Mouse (Mus musculus): ENCODE results near the gene Olfr62. TPM values are rescaled to one million over a fixed set of nuclear protein-coding genes. Genes with fewer than 3 reads are reported as not detected.

The Olfr62 gene
- polyA plus RNA-seq, 2 experiments: not detected

GRCm38 (mm10) chr4:118711656-118712055 is 52.9 kb downstream of the Olfr62 start:
- WGBS (ENCODE audit: insufficient replicate concordance): 57% methylated on average over 1 of the region's 1 CpGs
- no peak for ATAC-seq (ENCODE audit: insufficient read depth)
- TF ChIP-seq EP300 (IDR thresholded peaks at IDR 0.05; ENCODE audit: low read depth): no peak
- TF ChIP-seq CTCF (IDR thresholded peaks at IDR 0.05; ENCODE audit: low read depth): no peak

More at GRCm38 (mm10) chr4:118711656-118712055, 52.9 kb downstream of the Olfr62 start:
- Histone ChIP-seq H3K27me3 (ENCODE audit: control insufficient read depth, insufficient read depth, low read length) (no peaks in the 10 kb centered on the region), H3K4me2 (ENCODE audit: low read depth) (no peak overlapping the region), H3K9ac (replicated peaks) (no peak overlapping the region), H3K36me3 (replicated peaks; ENCODE audit: control insufficient read depth, insufficient read depth, low read depth) (no peaks in the 10 kb centered on the region), H3K4me1 (replicated peaks; ENCODE audit: control insufficient read depth in 2 of 2, insufficient read depth in 2 of 2, low read length in 1 of 2) (no peaks in the 10 kb centered on the region), H3K9me3 (ENCODE audit: control insufficient read depth, low read length) (no peaks in the 10 kb centered on the region), H3K4me3 (ENCODE audit: insufficient read depth in 1 of 2, low read depth in 2 of 2, low read length in 2 of 2) (no peak overlapping the region), H3K27ac (no peak overlapping the region)
- no peak for DNase-seq (ENCODE audit: low read depth in 3 of 3, low spot score in 3 of 3)

Other genes starting within 250 kb of the Olfr62 start
- 5.8 and 5.9 TPM in 2 replicates for gene Szt2, start 249.7 kb upstream of the Olfr62 start, polyA plus RNA-seq (2012; rRNA removed)
- gene Szt2, start 249.7 kb upstream of the Olfr62 start, polyA plus RNA-seq (2014; fragmentation: Nextera tagmentation; extraction: Ambion mirVana): 2.2 and 2.6 TPM in 2 replicates
- 33.5 and 50.2 TPM in 2 replicates for gene Med8, start 249.6 kb upstream of the Olfr62 start, polyA plus RNA-seq (2012; rRNA removed)
- 69.1 and 73.8 TPM in 2 replicates for gene Med8, start 249.6 kb upstream of the Olfr62 start, polyA plus RNA-seq (2014; fragmentation: Nextera tagmentation; extraction: Ambion mirVana)
- gene Elovl1, start 230.9 kb upstream of the Olfr62 start, polyA plus RNA-seq (2012; rRNA removed): 88.1 and 113 TPM in 2 replicates
- 87.1 and 88.0 TPM in 2 replicates for gene Elovl1, start 230.9 kb upstream of the Olfr62 start, polyA plus RNA-seq (2014; fragmentation: Nextera tagmentation; extraction: Ambion mirVana)
- 99.0 and 109 TPM in 2 replicates for gene Cdc20, start 221.6 kb upstream of the Olfr62 start, polyA plus RNA-seq (2012; rRNA removed)
- gene Cdc20, start 221.6 kb upstream of the Olfr62 start, polyA plus RNA-seq (2014; fragmentation: Nextera tagmentation; extraction: Ambion mirVana): 147 and 167 TPM in 2 replicates
- gene Mpl, start 201.4 kb upstream of the Olfr62 start, polyA plus RNA-seq (2012; rRNA removed): 5.6 and 5.7 TPM in 2 replicates
- gene Mpl, start 201.4 kb upstream of the Olfr62 start, polyA plus RNA-seq (2014; fragmentation: Nextera tagmentation; extraction: Ambion mirVana): 6.3 and 9.0 TPM in 2 replicates
- gene Tie1, start 168.9 kb upstream of the Olfr62 start, polyA plus RNA-seq (2012; rRNA removed): 5.0 and 5.3 TPM in 2 replicates
- gene Tie1, start 168.9 kb upstream of the Olfr62 start, polyA plus RNA-seq (2014; fragmentation: Nextera tagmentation; extraction: Ambion mirVana): 3.5 and 3.9 TPM in 2 replicates
- gene 2610528J11Rik, start 132.0 kb upstream of the Olfr62 start, polyA plus RNA-seq (2012; rRNA removed): 4.8 and 6.3 TPM in 2 replicates
- gene 2610528J11Rik, start 132.0 kb upstream of the Olfr62 start, polyA plus RNA-seq (2014; fragmentation: Nextera tagmentation; extraction: Ambion mirVana): 6.4 and 6.9 TPM in 2 replicates
- gene Tmem125, start 114.9 kb upstream of the Olfr62 start, polyA plus RNA-seq (2012; rRNA removed): 1.2 and 1.3 TPM in 2 replicates
- 1.0 and 1.5 TPM in 2 replicates for gene Tmem125, start 114.9 kb upstream of the Olfr62 start, polyA plus RNA-seq (2014; fragmentation: Nextera tagmentation; extraction: Ambion mirVana)
- gene Cfap57, start 38.2 kb upstream of the Olfr62 start, polyA plus RNA-seq (2012; rRNA removed): 0.12 and 0.54 TPM in 2 replicates
- gene Cfap57, start 38.2 kb upstream of the Olfr62 start, polyA plus RNA-seq (2014; fragmentation: Nextera tagmentation; extraction: Ambion mirVana): 0.94 and 1.3 TPM in 2 replicates
- gene Ebna1bp2, start 38.2 kb upstream of the Olfr62 start, polyA plus RNA-seq (2012; rRNA removed): 27.7 and 60.2 TPM in 2 replicates
- 92.2 and 95.0 TPM in 2 replicates for gene Ebna1bp2, start 38.2 kb upstream of the Olfr62 start, polyA plus RNA-seq (2014; fragmentation: Nextera tagmentation; extraction: Ambion mirVana)
- gene Olfr1342, start 33.8 kb downstream of the Olfr62 start, polyA plus RNA-seq (2012; rRNA removed): not detected in 2 replicates
- gene Olfr1342, start 33.8 kb downstream of the Olfr62 start, polyA plus RNA-seq (2014; fragmentation: Nextera tagmentation; extraction: Ambion mirVana): not detected in 2 replicates
- gene Olfr1341, start 44.6 kb downstream of the Olfr62 start, polyA plus RNA-seq (2012; rRNA removed): not detected in 2 replicates
- not detected in 2 replicates for gene Olfr1341, start 44.6 kb downstream of the Olfr62 start, polyA plus RNA-seq (2014; fragmentation: Nextera tagmentation; extraction: Ambion mirVana)
- gene Olfr1340, start 61.2 kb downstream of the Olfr62 start, polyA plus RNA-seq (2012; rRNA removed): not detected in 2 replicates
- gene Olfr1340, start 61.2 kb downstream of the Olfr62 start, polyA plus RNA-seq (2014; fragmentation: Nextera tagmentation; extraction: Ambion mirVana): not detected in 2 replicates
- not detected in 2 replicates for gene Olfr1339, start 73.2 kb downstream of the Olfr62 start, polyA plus RNA-seq (2012; rRNA removed)
- gene Olfr1339, start 73.2 kb downstream of the Olfr62 start, polyA plus RNA-seq (2014; fragmentation: Nextera tagmentation; extraction: Ambion mirVana): not detected in 2 replicates
- gene Olfr1338, start 99.8 kb downstream of the Olfr62 start, polyA plus RNA-seq (2012; rRNA removed): not detected in 2 replicates
- not detected in 2 replicates for gene Olfr1338, start 99.8 kb downstream of the Olfr62 start, polyA plus RNA-seq (2014; fragmentation: Nextera tagmentation; extraction: Ambion mirVana)
- gene Olfr1337, start 123.6 kb downstream of the Olfr62 start, polyA plus RNA-seq (2012; rRNA removed): not detected in 2 replicates
- gene Olfr1337, start 123.6 kb downstream of the Olfr62 start, polyA plus RNA-seq (2014; fragmentation: Nextera tagmentation; extraction: Ambion mirVana): not detected in 2 replicates
- gene Olfr1335, start 151.0 kb downstream of the Olfr62 start, polyA plus RNA-seq (2012; rRNA removed): not detected in 2 replicates
- not detected in 2 replicates for gene Olfr1335, start 151.0 kb downstream of the Olfr62 start, polyA plus RNA-seq (2014; fragmentation: Nextera tagmentation; extraction: Ambion mirVana)
- not detected in 2 replicates for gene Olfr1333, start 177.3 kb downstream of the Olfr62 start, polyA plus RNA-seq (2012; rRNA removed)
- gene Olfr1333, start 177.3 kb downstream of the Olfr62 start, polyA plus RNA-seq (2014; fragmentation: Nextera tagmentation; extraction: Ambion mirVana): not detected in 2 replicates
- gene Olfr1331, start 205.7 kb downstream of the Olfr62 start, polyA plus RNA-seq (2012; rRNA removed): not detected in 2 replicates
- gene Olfr1331, start 205.7 kb downstream of the Olfr62 start, polyA plus RNA-seq (2014; fragmentation: Nextera tagmentation; extraction: Ambion mirVana): not detected in 2 replicates
- gene Olfr1330, start 229.6 kb downstream of the Olfr62 start, polyA plus RNA-seq (2012; rRNA removed): not detected in 2 replicates
- not detected in 2 replicates for gene Olfr1330, start 229.6 kb downstream of the Olfr62 start, polyA plus RNA-seq (2014; fragmentation: Nextera tagmentation; extraction: Ambion mirVana)